Mouse (Mus musculus) forebrain, embryonic 15.5 days (tissue): ENCODE results near the gene Lgi1. TPM values are rescaled to one million over a fixed set of nuclear protein-coding genes. Genes with fewer than 3 reads are reported as not detected.

Experiments used
- ATAC-seq: fragments of 200-750 bp; cut with Nextera tagmentation; replicated peaks from 2 replicates; pipeline ENCODE4 v1.8.0; 2017; ENCODE audit warnings: mild to moderate bottlenecking, moderate TSS enrichment, moderate library complexity
- H3K27ac ChIP-seq: fragments of 300-500 bp; sonication (generic); replicated peaks from 2 replicates; pipeline ENCODE4 v1.5.1; 2015; ENCODE audit warnings: mild to moderate bottlenecking, inconsistent platforms
- H3K27me3 ChIP-seq: fragments of 300-500 bp; sonication (generic); 2 replicates; pipeline ENCODE4 v1.6.1; 2015; ENCODE audit warnings: inconsistent platforms
- H3K36me3 ChIP-seq: fragments of 300-500 bp; sonication (generic); 2 replicates; pipeline ENCODE4 v1.6.1; 2015; ENCODE audit warnings: mild to moderate bottlenecking, inconsistent platforms
- H3K4me1 ChIP-seq: fragments of 300-500 bp; sonication (generic); 2 replicates; pipeline ENCODE4 v1.6.1; 2015; ENCODE audit warnings: inconsistent platforms
- H3K4me2 ChIP-seq: fragments of 300-500 bp; sonication (generic); replicated peaks from 2 replicates; pipeline ENCODE4 v1.6.1; 2015; ENCODE audit warnings: mild to moderate bottlenecking, inconsistent platforms
- H3K4me3 ChIP-seq: fragments of 300-500 bp; sonication (generic); 2 replicates; pipeline ENCODE4 v1.5.1; 2015; ENCODE audit warnings: mild to moderate bottlenecking, inconsistent platforms
- H3K9ac ChIP-seq: fragments of 300-500 bp; sonication (generic); replicated peaks from 2 replicates; pipeline ENCODE4 v1.6.1; 2015; ENCODE audit warnings: mild to moderate bottlenecking, inconsistent platforms
- H3K9me3 ChIP-seq: fragments of 300-500 bp; sonication (generic); 2 replicates; pipeline ENCODE4 v1.6.1; 2016; ENCODE audit warnings: inconsistent platforms
- WGBS: fragments of 180-500 bp; shearing (Covaris S2); methylation state at CpG from one replicate; pipeline ENCODE4 v1.1.7; 2015; ENCODE audit warnings: mixed read lengths; 5-methylcytosine and 5-hydroxymethylcytosine counted together
- polyA plus RNA-seq: library from polyadenylated mRNA; unstranded; fragments of >200 nt; fragmentation: Nextera tagmentation; extraction: Ambion mirVana; gene quantifications from 2 replicates; pipeline ENCODE4 v1.2.1, GENCODE M21; 2015

Lgi1 gene
- polyA plus RNA-seq, 1 experiment from 2014 or later: 14.4 TPM

- Histone ChIP-seq H3K36me3 (no peaks in the 10 kb centered on the region), H3K4me1 (no peaks in the 10 kb centered on the region), H3K27ac (no peak overlapping the region), H3K27me3 (no peaks in the 10 kb centered on the region), H3K9me3 (no peaks in the 10 kb centered on the region), H3K4me2 (no peak overlapping the region), H3K9ac (no peak overlapping the region), H3K4me3 (no peak overlapping the region)
- no peak for ATAC-seq
- WGBS: 87% methylated on average over 6 of the region's 6 CpGs
Measured at GRCm38 (mm10) chr19:38316602-38317313, 52.4 kb downstream of the Lgi1 start.

- Histone ChIP-seq H3K4me1 (no peaks in the 10 kb centered on the region), H3K36me3 (no peaks in the 10 kb centered on the region), H3K27me3 (no peaks in the 10 kb centered on the region), H3K9ac (no peak overlapping the region), H3K27ac (no peak overlapping the region), H3K9me3 (no peaks in the 10 kb centered on the region), H3K4me2 (no peak overlapping the region), H3K4me3 (no peak overlapping the region)
- 92% methylated on average over 4 of the region's 4 CpGs for WGBS
- ATAC-seq: no peak
Measured at GRCm38 (mm10) chr19:38318308-38318707, 54.0 kb downstream of the Lgi1 start.

GRCm38 (mm10) chr19:38319168-38319567 is 54.8 kb downstream of the Lgi1 start:
- Histone ChIP-seq H3K9ac (no peak overlapping the region), H3K36me3 (no peaks in the 10 kb centered on the region), H3K27ac (no peak overlapping the region), H3K4me2 (no peak overlapping the region), H3K4me1 (no peaks in the 10 kb centered on the region; the same call in 1 of the 2 replicates), H3K4me3 (no peak overlapping the region), H3K27me3 (no peaks in the 10 kb centered on the region), H3K9me3 (no peaks in the 10 kb centered on the region)
- 79% methylated on average over 4 of the region's 4 CpGs for WGBS
- no peak for ATAC-seq

GRCm38 (mm10) chr19:38320651-38321188 is 56.4 kb downstream of the Lgi1 start:
- no peak for ATAC-seq

GRCm38 (mm10) chr19:38323726-38324125 is 59.4 kb downstream of the Lgi1 start:
- H3K4me1 ChIP-seq: no peaks in the 10 kb centered on the region; the same call in 1 of the 2 replicates
- no peak overlapping the region for H3K4me3 ChIP-seq
- H3K9me3 ChIP-seq: no peaks in the 10 kb centered on the region
- peak; percentile 54; the same call in 1 of the 2 replicates for ATAC-seq
- H3K27ac ChIP-seq: 0 out of 2 replicates have a peak overlapping the region, but pooled peaks have one; percentile 3
- H3K9ac ChIP-seq: no peak overlapping the region
- no peak overlapping the region for H3K4me2 ChIP-seq
- no peaks in the 10 kb centered on the region for H3K36me3 ChIP-seq
- no peaks in the 10 kb centered on the region for H3K27me3 ChIP-seq

More at GRCm38 (mm10) chr19:38320651-38321188, 56.4 kb downstream of the Lgi1 start:
- H3K36me3 ChIP-seq: no peaks in the 10 kb centered on the region
- H3K9me3 ChIP-seq: no peaks in the 10 kb centered on the region
- no peak overlapping the region for H3K4me3 ChIP-seq
- no peaks in the 10 kb centered on the region; the same call in 1 of the 2 replicates for H3K4me1 ChIP-seq
- no peak overlapping the region for H3K27ac ChIP-seq
- no peak overlapping the region for H3K9ac ChIP-seq
- 85% methylated on average over 5 of the region's 5 CpGs for WGBS
- H3K4me2 ChIP-seq: no peak overlapping the region
- H3K27me3 ChIP-seq: no peaks in the 10 kb centered on the region

- ATAC-seq: peak; percentile 78
- no peaks in the 10 kb centered on the region for H3K36me3 ChIP-seq
- H3K9me3 ChIP-seq: no peaks in the 10 kb centered on the region
- no peaks in the 10 kb centered on the region; the same call in 1 of the 2 replicates for H3K4me1 ChIP-seq
- no peak overlapping the region for H3K4me2 ChIP-seq
- H3K27me3 ChIP-seq: no peaks in the 10 kb centered on the region
- H3K27ac ChIP-seq: no peak overlapping the region
- no peak overlapping the region for H3K9ac ChIP-seq
- 16% methylated on average over 10 of the region's 10 CpGs for WGBS
- no peak overlapping the region for H3K4me3 ChIP-seq
Measured at GRCm38 (mm10) chr19:38324147-38325028, 60.1 kb downstream of the Lgi1 start.

GRCm38 (mm10) chr19:38325029-38325398 is 60.7 kb downstream of the Lgi1 start:
- 0 out of 2 replicates have a peak, but pooled peaks have one; percentile 41 for ATAC-seq

GRCm38 (mm10) chr19:38325854-38326253 is 61.5 kb downstream of the Lgi1 start:
- Histone ChIP-seq H3K9ac (no peak overlapping the region), H3K36me3 (no peaks in the 10 kb centered on the region), H3K4me3 (no peak overlapping the region), H3K4me2 (no peak overlapping the region), H3K4me1 (no peaks in the 10 kb centered on the region; the same call in 1 of the 2 replicates), H3K27me3 (no peaks in the 10 kb centered on the region), H3K9me3 (no peaks in the 10 kb centered on the region), H3K27ac (no peak overlapping the region)
- WGBS: 88% methylated on average over 7 of the region's 7 CpGs
- ATAC-seq: no peak

More at GRCm38 (mm10) chr19:38325029-38325398, 60.7 kb downstream of the Lgi1 start:
- H3K4me1 ChIP-seq: no peaks in the 10 kb centered on the region; the same call in 1 of the 2 replicates
- no peak overlapping the region for H3K4me3 ChIP-seq
- no peaks in the 10 kb centered on the region for H3K9me3 ChIP-seq
- no peaks in the 10 kb centered on the region for H3K36me3 ChIP-seq
- H3K9ac ChIP-seq: no peak overlapping the region
- no peaks in the 10 kb centered on the region for H3K27me3 ChIP-seq
- no peak overlapping the region for H3K27ac ChIP-seq
- WGBS: 42% methylated on average over 4 of the region's 4 CpGs
- H3K4me2 ChIP-seq: no peak overlapping the region

GRCm38 (mm10) chr19:38327002-38327401 is 62.7 kb downstream of the Lgi1 start:
- Histone ChIP-seq H3K4me3 (no peak overlapping the region), H3K4me2 (no peak overlapping the region)
- WGBS: 10% methylated on average over 4 of the region's 4 CpGs

GRCm38 (mm10) chr19:38328010-38328409 is 63.7 kb downstream of the Lgi1 start:
- no peaks in the 10 kb centered on the region for H3K27me3 ChIP-seq
- WGBS: 93% methylated on average over 7 of the region's 7 CpGs
- H3K9me3 ChIP-seq: no peaks in the 10 kb centered on the region
- no peak for ATAC-seq
- H3K27ac ChIP-seq: no peak overlapping the region
- H3K4me1 ChIP-seq: no peaks in the 10 kb centered on the region; the same call in 1 of the 2 replicates
- H3K9ac ChIP-seq: no peak overlapping the region
- H3K36me3 ChIP-seq: no peaks in the 10 kb centered on the region
- H3K4me2 ChIP-seq: no peak overlapping the region
- no peak overlapping the region for H3K4me3 ChIP-seq

More at GRCm38 (mm10) chr19:38327002-38327401, 62.7 kb downstream of the Lgi1 start:
- no peak for ATAC-seq
- H3K36me3 ChIP-seq: no peaks in the 10 kb centered on the region
- H3K27ac ChIP-seq: no peak overlapping the region
- H3K9me3 ChIP-seq: no peaks in the 10 kb centered on the region
- no peak overlapping the region for H3K9ac ChIP-seq
- no peaks in the 10 kb centered on the region; the same call in 1 of the 2 replicates for H3K4me1 ChIP-seq
- no peaks in the 10 kb centered on the region for H3K27me3 ChIP-seq

GRCm38 (mm10) chr19:38329257-38329656 is 64.9 kb downstream of the Lgi1 start:
- WGBS: 95% methylated on average over 5 of the region's 5 CpGs
- H3K9me3 ChIP-seq: no peaks in the 10 kb centered on the region
- no peak overlapping the region for H3K4me3 ChIP-seq
- no peak for ATAC-seq
- H3K4me1 ChIP-seq: no peaks in the 10 kb centered on the region; the same call in 1 of the 2 replicates
- H3K36me3 ChIP-seq: no peaks in the 10 kb centered on the region
- no peak overlapping the region for H3K4me2 ChIP-seq
- H3K9ac ChIP-seq: no peak overlapping the region
- no peak overlapping the region for H3K27ac ChIP-seq
- no peaks in the 10 kb centered on the region for H3K27me3 ChIP-seq

GRCm38 (mm10) chr19:38331072-38331471 is 66.7 kb downstream of the Lgi1 start:
- ATAC-seq: no peak
- Histone ChIP-seq H3K36me3 (no peaks in the 10 kb centered on the region), H3K27me3 (no peaks in the 10 kb centered on the region), H3K9me3 (no peaks in the 10 kb centered on the region), H3K4me3 (no peak overlapping the region), H3K27ac (no peak overlapping the region), H3K4me2 (no peak overlapping the region), H3K4me1 (no peaks in the 10 kb centered on the region), H3K9ac (no peak overlapping the region)
- 70% methylated on average over 1 of the region's 1 CpGs for WGBS
